Mouse (Mus musculus): ENCODE data around the gene Tcap. TPM values are rescaled to one million over a fixed set of nuclear protein-coding genes. Genes with fewer than 3 reads are reported as not detected.

Tcap gene
- polyA plus RNA-seq, 1 experiment from 2014 or later, result 0.23 TPM

GRCm38 (mm10) chr11:98384721-98385637, 1.4 kb downstream of the Tcap start:
- H3K27me3 ChIP-seq (replicated peaks), result peaks cover 39% of the 10 kb centered on the region
- no peaks in the 10 kb centered on the region for H3K9me3 ChIP-seq
- H3K27ac ChIP-seq, result no peak overlapping the region
- no peak overlapping the region for H3K4me3 ChIP-seq (replicated peaks)
- H3K4me1 ChIP-seq, result 0 out of 2 replicates have a peak, but pooled peaks cover 5% of the 10 kb centered on the region
- H3K4me2 ChIP-seq, result no peak overlapping the region
- H3K36me3 ChIP-seq, result 0 out of 2 replicates have a peak, but pooled peaks cover 3% of the 10 kb centered on the region
- H3K9ac ChIP-seq, result no peak overlapping the region
- ATAC-seq (ENCODE audit: insufficient read depth, low FRiP score, low read depth), result no peak
- 71% methylated on average over 8 of the region's 8 CpGs for WGBS

GRCm38 (mm10) chr11:98385638-98386585, 2.3 kb downstream of the Tcap start, which contains the start of gene Pnmt:
Gene Pnmt (plus strand): TSS chr11:98386450.
- H3K4me2 ChIP-seq, result no peak within 1 kb of the TSS
- H3K9me3 ChIP-seq, result no peaks in the 10 kb centered on the region
- ATAC-seq (ENCODE audit: insufficient read depth, low FRiP score, low read depth), result no peak
- H3K4me3 ChIP-seq (replicated peaks), result no peak within 1 kb of the TSS
- H3K27me3 ChIP-seq (replicated peaks), result peaks cover 39% of the 10 kb centered on the region
- no peaks in the 10 kb centered on the region for H3K36me3 ChIP-seq
- no peak within 1 kb of the TSS for H3K9ac ChIP-seq
- H3K27ac ChIP-seq, result no peak within 1 kb of the TSS
- WGBS, result 46% methylated on average over 25 of the region's 25 CpGs
- 0 out of 2 replicates have a peak, but pooled peaks cover 5% of the 10 kb centered on the region for H3K4me1 ChIP-seq

- no peak overlapping the region for H3K9ac ChIP-seq
- H3K4me2 ChIP-seq, result no peak overlapping the region
- H3K9me3 ChIP-seq, result no peaks in the 10 kb centered on the region
Observed at GRCm38 (mm10) chr11:98386596-98386995, 3.0 kb downstream of the Tcap start.

GRCm38 (mm10) chr11:98387056-98387577, 3.5 kb downstream of the Tcap start:
- Histone ChIP-seq H3K4me2 (no peak overlapping the region), H3K4me1 (0 out of 2 replicates have a peak, but pooled peaks cover 5% of the 10 kb centered on the region), H3K27me3 (replicated peaks) (peaks cover 39% of the 10 kb centered on the region), H3K9me3 (no peaks in the 10 kb centered on the region), H3K36me3 (no peaks in the 10 kb centered on the region), H3K27ac (no peak overlapping the region), H3K4me3 (replicated peaks) (no peak overlapping the region), H3K9ac (no peak overlapping the region)
- 48% methylated on average over 14 of the region's 14 CpGs for WGBS
- ATAC-seq (ENCODE audit: insufficient read depth, low FRiP score, low read depth), result no peak

More at GRCm38 (mm10) chr11:98386596-98386995, 3.0 kb downstream of the Tcap start:
- H3K36me3 ChIP-seq, result no peaks in the 10 kb centered on the region
- no peak for ATAC-seq (ENCODE audit: insufficient read depth, low FRiP score, low read depth)
- H3K27me3 ChIP-seq (replicated peaks), result peaks cover 39% of the 10 kb centered on the region
- H3K27ac ChIP-seq, result no peak overlapping the region
- 0 out of 2 replicates have a peak, but pooled peaks cover 5% of the 10 kb centered on the region for H3K4me1 ChIP-seq
- H3K4me3 ChIP-seq (replicated peaks), result no peak overlapping the region
- WGBS, result 9% methylated on average over 24 of the region's 24 CpGs

GRCm38 (mm10) chr11:98388282-98388681, 4.7 kb downstream of the Tcap start:
- H3K36me3 ChIP-seq, result no peaks in the 10 kb centered on the region
- H3K9me3 ChIP-seq, result no peaks in the 10 kb centered on the region
- H3K4me1 ChIP-seq, result peaks cover 16% of the 10 kb centered on the region
- no peak overlapping the region for H3K9ac ChIP-seq
- 67% methylated on average over 10 of the region's 10 CpGs for WGBS
- no peak overlapping the region for H3K4me2 ChIP-seq
- no peak for ATAC-seq (ENCODE audit: insufficient read depth, low FRiP score, low read depth)
- H3K27me3 ChIP-seq (replicated peaks), result peaks cover 39% of the 10 kb centered on the region
- no peak overlapping the region for H3K27ac ChIP-seq
- H3K4me3 ChIP-seq (replicated peaks), result no peak overlapping the region

GRCm38 (mm10) chr11:98389221-98389780, 5.7 kb downstream of the Tcap start:
- H3K4me2 ChIP-seq, result no peak overlapping the region
- ATAC-seq (ENCODE audit: insufficient read depth, low FRiP score, low read depth), result no peak
- H3K36me3 ChIP-seq, result no peaks in the 10 kb centered on the region
- peaks cover 36% of the 10 kb centered on the region for H3K27me3 ChIP-seq (replicated peaks)
- no peaks in the 10 kb centered on the region for H3K9me3 ChIP-seq
- H3K4me3 ChIP-seq (replicated peaks), result no peak overlapping the region
- 30% methylated on average over 9 of the region's 9 CpGs for WGBS
- peaks cover 26% of the 10 kb centered on the region for H3K4me1 ChIP-seq
- no peak overlapping the region for H3K9ac ChIP-seq
- H3K27ac ChIP-seq, result no peak overlapping the region

GRCm38 (mm10) chr11:98390141-98390540, 6.5 kb downstream of the Tcap start:
- H3K27ac ChIP-seq, result no peak overlapping the region
- H3K9me3 ChIP-seq, result no peaks in the 10 kb centered on the region
- H3K4me1 ChIP-seq, result peaks cover 32% of the 10 kb centered on the region
- H3K27me3 ChIP-seq (replicated peaks), result peaks cover 28% of the 10 kb centered on the region
- H3K4me2 ChIP-seq, result no peak overlapping the region
- ATAC-seq (ENCODE audit: insufficient read depth, low FRiP score, low read depth), result no peak
- H3K9ac ChIP-seq, result no peak overlapping the region
- WGBS, result 66% methylated on average over 12 of the region's 12 CpGs
- H3K4me3 ChIP-seq (replicated peaks), result no peak overlapping the region
- H3K36me3 ChIP-seq, result no peaks in the 10 kb centered on the region

GRCm38 (mm10) chr11:98392034-98392433, 8.4 kb downstream of the Tcap start:
- 17% methylated on average over 8 of the region's 8 CpGs for WGBS
- Histone ChIP-seq H3K4me2 (no peak overlapping the region), H3K4me3 (replicated peaks) (no peak overlapping the region), H3K9ac (no peak overlapping the region), H3K27ac (peak overlapping the region; percentile 83; the same call in 1 of the 2 replicates), H3K9me3 (no peaks in the 10 kb centered on the region), H3K4me1 (peaks cover 33% of the 10 kb centered on the region), H3K36me3 (no peaks in the 10 kb centered on the region), H3K27me3 (replicated peaks) (peaks cover 13% of the 10 kb centered on the region)
- peak; percentile 8; the same call in 1 of the 2 replicates for ATAC-seq (ENCODE audit: insufficient read depth, low FRiP score, low read depth)

GRCm38 (mm10) chr11:98392645-98393044, 9.0 kb downstream of the Tcap start:
- H3K9ac ChIP-seq, result no peak overlapping the region
- no peaks in the 10 kb centered on the region for H3K9me3 ChIP-seq
- H3K4me3 ChIP-seq (replicated peaks), result no peak overlapping the region
- H3K27ac ChIP-seq, result peak overlapping the region; percentile 83
- no peaks in the 10 kb centered on the region for H3K36me3 ChIP-seq
- H3K27me3 ChIP-seq (replicated peaks), result peaks cover 7% of the 10 kb centered on the region
- no peak for ATAC-seq (ENCODE audit: insufficient read depth, low FRiP score, low read depth)
- WGBS, result 55% methylated on average over 4 of the region's 4 CpGs
- H3K4me1 ChIP-seq, result peaks cover 33% of the 10 kb centered on the region
- H3K4me2 ChIP-seq, result 0 out of 2 replicates have a peak overlapping the region, but pooled peaks have one; percentile 16

GRCm38 (mm10) chr11:98393317-98393716, 9.7 kb downstream of the Tcap start:
- H3K9me3 ChIP-seq, result no peaks in the 10 kb centered on the region
- H3K4me2 ChIP-seq, result no peak overlapping the region
- no peak overlapping the region for H3K4me3 ChIP-seq (replicated peaks)
- H3K9ac ChIP-seq, result no peak overlapping the region
- 0 out of 2 replicates have a peak, but pooled peaks cover under 1% of the 10 kb centered on the region for H3K27me3 ChIP-seq (replicated peaks)
- H3K4me1 ChIP-seq, result peaks cover 33% of the 10 kb centered on the region
- WGBS, result 50% methylated on average over 6 of the region's 6 CpGs
- H3K36me3 ChIP-seq, result no peaks in the 10 kb centered on the region
- peak; percentile 49 for ATAC-seq (ENCODE audit: insufficient read depth, low FRiP score, low read depth)
- peak overlapping the region; percentile 83 for H3K27ac ChIP-seq

GRCm38 (mm10) chr11:98394301-98394700, 10.7 kb downstream of the Tcap start:
- no peaks in the 10 kb centered on the region for H3K9me3 ChIP-seq
- H3K27me3 ChIP-seq (replicated peaks), result no peaks in the 10 kb centered on the region
- peaks cover 32% of the 10 kb centered on the region for H3K4me1 ChIP-seq
- H3K27ac ChIP-seq, result peak overlapping the region; percentile 86
- no peak overlapping the region for H3K4me3 ChIP-seq (replicated peaks)
- H3K9ac ChIP-seq, result no peak overlapping the region
- ATAC-seq (ENCODE audit: insufficient read depth, low FRiP score, low read depth), result no peak
- no peak overlapping the region for H3K4me2 ChIP-seq
- H3K36me3 ChIP-seq, result no peaks in the 10 kb centered on the region
- WGBS, result 36% methylated on average over 6 of the region's 6 CpGs
